Mouse (Mus musculus): ENCODE results near the gene Gm44596.

DNA sequence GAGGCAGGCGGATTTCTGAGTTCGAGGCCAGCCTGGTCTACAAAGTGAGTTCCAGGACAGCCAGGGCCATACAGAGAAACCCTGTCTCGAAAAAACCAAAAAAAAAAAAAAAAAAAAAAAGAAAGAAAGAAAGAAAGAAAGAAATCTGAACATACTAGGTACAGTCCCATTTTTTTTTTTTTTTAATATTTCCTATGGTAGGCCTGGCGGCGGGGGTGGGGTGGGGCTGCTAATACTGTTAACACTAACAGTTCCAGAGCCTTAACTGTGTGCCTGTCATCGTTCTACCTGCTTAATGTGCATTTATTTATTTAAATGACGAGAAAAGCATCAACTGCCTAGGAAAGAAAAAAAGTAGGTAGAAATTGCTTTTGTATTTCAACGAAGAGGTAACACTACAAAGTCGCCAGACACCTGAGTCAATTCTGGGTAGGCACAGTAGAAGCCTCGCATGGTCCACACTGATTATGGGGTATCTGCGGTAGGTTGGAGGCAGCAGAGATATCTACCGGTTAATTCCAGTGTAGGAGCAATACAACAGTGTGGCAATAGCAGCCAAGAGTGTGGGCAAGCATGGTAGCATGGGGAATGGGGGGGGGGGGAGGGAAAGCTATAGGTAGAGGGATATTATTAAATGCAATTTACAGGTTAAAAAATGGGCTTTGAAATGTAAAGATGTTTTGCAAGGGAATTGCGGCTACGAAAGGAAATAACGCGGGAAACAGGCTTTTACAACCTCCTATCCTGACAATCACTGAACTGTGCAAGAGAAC is 48.4 kb downstream of the Gm44596 start:
- TF ChIP-seq GATA1 (IDR thresholded peaks at IDR 0.05; ENCODE audit: borderline replicate concordance, low read length) (no peak), FLI1 (IDR thresholded peaks at IDR 0.05; ENCODE audit: low read length) (no peak)

Data from megakaryocyte, embryonic 14.5 days (primary cell).